Mouse (Mus musculus): Measurements from ENCODE around the gene Zbtb41. TPM values are rescaled to one million over a fixed set of nuclear protein-coding genes. Genes with fewer than 3 reads are reported as not detected.

Zbtb41 gene
- polyA plus RNA-seq, 1 experiment from 2014 or later = 10.4 TPM

DNA sequence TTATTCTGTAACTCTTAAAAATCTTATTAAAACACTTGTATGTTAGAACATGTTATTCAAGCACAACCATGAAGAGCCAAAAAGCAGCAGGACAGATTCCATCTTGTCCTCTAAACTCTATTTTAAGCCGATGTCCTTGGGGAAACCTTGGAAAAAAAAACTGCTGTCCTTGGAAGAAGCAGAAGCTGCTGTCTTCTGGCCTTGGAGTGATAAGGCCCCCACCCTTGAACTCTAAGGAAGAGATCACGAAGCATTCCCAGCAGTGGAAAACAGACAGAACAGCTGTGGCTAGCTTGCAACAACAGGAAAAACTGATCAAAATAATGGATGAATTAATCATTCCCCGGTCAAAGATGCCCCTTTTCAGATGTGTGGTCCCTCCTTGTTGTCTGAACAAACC lies 74.1 kb downstream of the Zbtb41 start:
- H3K4me2 ChIP-seq (ENCODE audit: low read depth, low read length) = no peak overlapping the region
- H3K4me1 ChIP-seq (ENCODE audit: control insufficient read depth, insufficient read depth, low read length) = no peaks in the 10 kb centered on the region
- no peaks in the 10 kb centered on the region for H3K9me3 ChIP-seq (replicated peaks; ENCODE audit: control insufficient read depth, low read length)
- 81% methylated on average over 3 of the region's 3 CpGs for WGBS
- no peak overlapping the region for H3K9ac ChIP-seq (ENCODE audit: low read length)
- no peak overlapping the region for H3K4me3 ChIP-seq (replicated peaks; ENCODE audit: low read length)
- H3K27ac ChIP-seq (ENCODE audit: low read length) = no peak overlapping the region
- H3K27me3 ChIP-seq (ENCODE audit: control insufficient read depth, insufficient read depth, low read length) = no peaks in the 10 kb centered on the region
- H3K36me3 ChIP-seq (ENCODE audit: control insufficient read depth, insufficient read depth, low read length) = peaks cover 8% of the 10 kb centered on the region; the same call in 1 of the 2 replicates
- ATAC-seq (ENCODE audit: insufficient read depth, low FRiP score) = no peak

GRCm38 (mm10) chr1:139499751-139500150 lies 77.7 kb downstream of the Zbtb41 start:
- H3K4me3 ChIP-seq (replicated peaks; ENCODE audit: low read length) = no peak overlapping the region
- ATAC-seq (ENCODE audit: insufficient read depth, low FRiP score) = no peak
- H3K36me3 ChIP-seq (ENCODE audit: control insufficient read depth, insufficient read depth, low read length) = no peaks in the 10 kb centered on the region
- H3K9ac ChIP-seq (ENCODE audit: low read length) = no peak overlapping the region
- H3K27me3 ChIP-seq (ENCODE audit: control insufficient read depth, insufficient read depth, low read length) = no peaks in the 10 kb centered on the region
- H3K4me2 ChIP-seq (ENCODE audit: low read depth, low read length) = no peak overlapping the region
- no peaks in the 10 kb centered on the region for H3K4me1 ChIP-seq (ENCODE audit: control insufficient read depth, insufficient read depth, low read length)
- no peaks in the 10 kb centered on the region for H3K9me3 ChIP-seq (replicated peaks; ENCODE audit: control insufficient read depth, low read length)
- H3K27ac ChIP-seq (ENCODE audit: low read length) = no peak overlapping the region

DNA sequence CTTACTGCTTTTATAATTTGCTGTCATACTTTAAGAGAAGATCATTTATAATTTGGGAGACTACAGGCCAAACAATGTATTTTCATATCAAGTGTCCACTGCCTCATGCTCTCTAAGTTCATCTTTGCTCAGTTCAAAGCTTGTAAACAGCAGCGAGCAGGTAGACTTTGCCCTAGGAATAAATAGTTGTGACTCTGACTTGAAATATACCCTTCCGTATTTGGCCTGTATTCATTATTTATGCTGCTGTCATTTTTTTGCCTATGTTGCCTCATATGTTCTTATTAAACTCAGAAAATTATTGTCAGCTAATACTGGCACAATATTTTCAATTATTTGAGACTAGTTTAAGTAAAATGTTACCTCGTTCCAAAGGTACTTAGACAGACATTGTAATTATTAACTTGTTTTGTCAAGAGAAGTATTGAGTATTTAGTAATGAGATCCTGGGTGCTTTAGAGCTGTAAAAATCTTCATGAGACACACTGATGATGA lies 79.2 kb downstream of the Zbtb41 start, which contains the start of gene F13b:
TSS of gene F13b (plus strand) at position 445 of the 495 bp plus-strand sequence.
- Histone ChIP-seq H3K9ac (ENCODE audit: low read length) (no peak within 1 kb of the TSS), H3K36me3 (ENCODE audit: control insufficient read depth, insufficient read depth, low read length) (no peaks in the 10 kb centered on the region), H3K9me3 (replicated peaks; ENCODE audit: control insufficient read depth, low read length) (no peaks in the 10 kb centered on the region), H3K27ac (ENCODE audit: low read length) (no peak within 1 kb of the TSS), H3K4me1 (ENCODE audit: control insufficient read depth, insufficient read depth, low read length) (no peaks in the 10 kb centered on the region), H3K4me2 (ENCODE audit: low read depth, low read length) (no peak within 1 kb of the TSS), H3K27me3 (ENCODE audit: control insufficient read depth, insufficient read depth, low read length) (no peaks in the 10 kb centered on the region), H3K4me3 (replicated peaks; ENCODE audit: low read length) (no peak within 1 kb of the TSS)
- ATAC-seq (ENCODE audit: insufficient read depth, low FRiP score) = no peak
- 72% methylated on average over 3 of the region's 3 CpGs for WGBS

Other genes with a start within 250 kb of the Zbtb41 start
- gene Crb1, start 45.2 kb upstream of the Zbtb41 start, polyA plus RNA-seq (2015; fragmentation: Nextera tagmentation; extraction: Ambion mirVana) = 0.09 TPM in 1 of 2 replicates, not detected in the other
- gene Aspm, start 32.5 kb downstream of the Zbtb41 start, polyA plus RNA-seq (2015; fragmentation: Nextera tagmentation; extraction: Ambion mirVana) = 9.0 and 10.7 TPM in 2 replicates
- gene F13b, start 79.4 kb downstream of the Zbtb41 start, polyA plus RNA-seq (2015; fragmentation: Nextera tagmentation; extraction: Ambion mirVana) = 0.67 and 1.1 TPM in 2 replicates
- 0.44 TPM in 1 of 2 replicates, not detected in the other for gene Cfhr1, start 138.0 kb downstream of the Zbtb41 start, polyA plus RNA-seq (2015; fragmentation: Nextera tagmentation; extraction: Ambion mirVana)